Mouse (Mus musculus): ENCODE data around the gene Rhob. TPM values are rescaled to one million over a fixed set of nuclear protein-coding genes. Genes with fewer than 3 reads are reported as not detected.
A peak's percentile ranks its signal among the peaks of the same experiment; 100 is the strongest.
"Not testable (repeated sequence)": the region's sequence is repeated elsewhere in the genome, so short reads cannot be mapped to it uniquely, and the experiment has no call there.

Gene Rhob
- total RNA-seq, 2 experiments from 2014 or later: 165 to 172 TPM

DNA sequence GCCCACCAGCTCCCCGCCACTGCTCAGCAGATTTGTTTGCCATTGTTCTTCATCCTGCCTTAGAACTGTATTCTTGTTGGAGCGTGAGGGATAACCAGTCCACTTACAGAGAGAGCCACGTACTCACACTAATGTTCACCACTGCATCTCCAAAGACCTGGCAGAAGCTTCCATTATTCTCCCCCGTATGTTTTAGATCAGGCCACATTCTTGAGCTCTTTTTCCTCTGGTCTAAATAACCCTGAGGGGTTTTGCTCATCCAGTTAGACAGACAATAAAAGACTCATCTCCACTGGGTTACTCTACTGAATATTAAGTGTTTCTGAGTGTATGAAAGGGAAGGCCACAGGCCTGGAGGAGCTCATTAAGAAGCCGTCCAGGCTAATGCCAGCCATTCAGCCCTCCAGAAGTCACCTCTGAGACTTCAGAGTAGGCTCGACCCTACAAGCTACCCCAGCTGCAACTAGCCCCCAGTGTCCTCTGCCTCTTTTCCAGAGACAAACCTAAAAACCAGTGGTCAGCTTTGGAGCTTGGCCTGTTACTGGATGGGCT, 24.9 kb downstream of the Rhob start:
- no peak for DNase-seq

DNA sequence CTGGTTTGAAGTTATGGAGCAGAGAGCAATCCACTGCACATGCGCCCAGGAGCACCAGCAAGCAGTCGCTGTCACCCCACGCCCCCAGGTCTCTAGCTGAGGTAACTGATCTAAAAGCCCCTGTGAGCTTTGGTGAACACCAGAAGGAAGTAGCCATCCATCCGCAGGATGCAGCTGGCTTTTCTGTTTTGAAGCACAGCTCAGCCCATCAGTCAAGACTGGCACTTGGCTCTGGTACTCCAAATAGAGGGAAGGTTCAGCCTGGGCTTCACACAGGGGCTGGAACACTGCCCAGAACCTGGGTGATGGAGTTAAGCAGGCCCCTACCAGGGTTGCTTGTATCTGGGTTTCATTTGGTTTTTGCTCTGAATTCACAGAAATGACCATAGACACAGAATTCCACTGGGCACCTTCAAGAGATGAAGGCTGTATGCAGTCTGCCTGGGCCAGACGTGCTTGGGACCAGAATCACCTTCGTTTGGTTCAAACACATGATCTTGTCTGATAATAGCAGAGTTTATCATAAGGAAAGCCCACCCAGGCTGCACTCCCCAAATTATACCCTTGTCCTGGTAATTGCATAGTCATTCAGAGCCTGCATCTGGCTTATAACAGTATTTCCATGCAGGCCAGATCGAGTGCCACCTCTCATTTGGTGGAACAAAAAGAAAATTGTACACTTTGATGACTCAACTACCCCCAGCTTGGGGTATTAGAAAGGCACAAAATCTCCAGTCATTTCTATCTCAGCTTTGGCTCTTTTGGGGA, 27.0 kb downstream of the Rhob start:
- DNase-seq: no peak

DNA sequence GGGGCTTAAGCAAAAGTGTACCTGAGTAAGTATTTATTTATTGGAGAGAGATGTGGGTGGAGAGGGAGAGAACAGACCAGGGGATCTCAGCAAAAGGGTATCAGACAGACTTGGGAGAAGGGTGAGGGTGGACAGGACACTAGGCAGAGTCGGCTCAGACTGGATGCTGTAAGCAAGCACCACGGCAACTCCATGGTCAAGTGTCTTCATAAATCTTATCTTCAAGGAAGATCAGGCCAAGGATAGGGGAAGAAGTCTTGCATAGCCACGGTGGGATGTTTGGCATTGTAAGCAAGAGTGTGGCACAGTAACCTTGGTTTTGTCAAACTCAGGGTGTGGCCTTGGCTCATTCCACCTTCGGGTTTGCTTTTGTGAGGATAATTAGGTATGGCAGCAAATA, 27.8 kb downstream of the Rhob start:
- DNase-seq: no peak

DNA sequence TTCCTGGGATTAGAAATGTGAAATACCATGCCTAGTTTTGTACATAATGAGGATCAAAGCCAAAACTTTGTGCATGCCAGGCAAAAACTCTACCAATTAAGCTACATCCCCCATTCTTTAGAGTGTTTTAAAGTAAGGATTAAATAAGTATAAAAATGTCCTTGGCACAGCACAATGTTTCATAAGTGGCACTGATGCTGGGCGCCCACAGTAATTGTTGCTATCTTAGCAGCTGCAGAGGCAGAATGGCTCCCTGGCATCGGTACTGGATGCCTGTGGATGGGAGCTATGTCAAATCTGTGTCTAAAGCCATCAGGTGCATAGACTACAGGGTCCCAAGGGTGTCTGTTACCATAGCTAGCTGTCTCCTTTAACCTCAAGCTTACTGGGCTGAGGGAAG, 28.8 kb downstream of the Rhob start:
- no peak for DNase-seq

DNA sequence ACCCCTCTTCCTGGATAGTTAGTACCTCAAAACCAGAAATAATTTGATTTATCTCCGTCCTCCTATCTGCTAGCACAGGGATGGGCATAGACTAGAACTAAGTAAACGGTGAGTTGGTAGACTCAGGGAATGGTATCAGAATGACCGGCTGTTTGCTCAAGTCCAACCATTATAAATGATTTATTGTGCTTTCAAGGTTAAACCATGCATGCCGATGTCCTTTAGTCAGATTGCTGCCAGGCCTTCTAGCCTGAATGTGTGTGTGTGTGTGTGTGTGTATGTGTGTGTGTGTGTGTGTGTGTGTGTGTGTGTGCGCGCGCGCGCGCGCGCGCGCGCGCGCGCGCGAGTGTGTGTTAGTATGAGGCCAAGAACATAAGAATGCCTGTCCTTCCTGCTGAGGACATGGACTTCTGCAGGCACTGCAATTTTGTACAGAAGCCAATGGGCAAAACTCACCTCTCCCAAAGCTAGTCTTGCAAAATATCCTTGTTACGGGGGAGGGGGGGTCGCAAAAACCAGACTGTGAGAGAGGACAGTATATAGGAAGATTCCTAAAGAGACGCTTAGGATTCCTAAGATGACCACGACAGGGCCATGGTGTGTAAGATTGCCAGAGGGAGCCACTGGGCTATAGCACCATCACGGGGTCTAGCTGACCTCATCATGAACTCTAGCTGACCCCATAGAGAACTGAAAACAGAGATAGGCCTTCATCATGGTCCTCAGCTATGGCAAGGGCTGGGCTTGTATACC, 29.9 kb downstream of the Rhob start:
- DNase-seq: no peak

DNA sequence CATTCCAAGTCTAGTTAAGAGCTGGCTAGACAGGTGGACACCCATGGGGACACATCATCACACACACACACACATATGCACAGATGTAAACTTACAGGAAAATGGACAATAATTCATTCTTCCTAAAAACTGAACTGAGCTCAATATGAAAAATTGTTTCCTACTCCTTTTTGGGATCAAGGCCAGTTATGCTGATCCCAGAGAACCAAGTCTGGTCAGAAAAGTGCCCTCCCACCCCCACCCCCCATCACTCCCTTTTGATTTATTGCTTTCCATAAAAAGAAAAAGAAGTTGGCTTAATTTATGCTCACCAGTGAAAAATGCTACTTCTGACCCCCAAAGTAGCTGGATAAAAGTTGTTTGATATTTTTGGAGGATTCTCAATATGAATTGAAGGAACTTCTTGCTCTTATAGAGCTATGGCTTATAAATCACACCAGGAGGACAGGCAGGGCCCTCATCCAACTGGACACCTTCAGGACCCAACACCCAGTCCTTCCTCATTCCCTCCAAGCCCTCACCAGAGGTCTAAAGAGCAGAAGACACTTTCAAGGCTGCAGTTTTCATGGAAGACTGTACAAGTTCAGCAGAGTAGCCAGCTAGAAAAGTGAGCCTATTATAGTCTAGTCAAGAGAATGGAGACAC, 31.5 kb downstream of the Rhob start:
- no peak for DNase-seq

DNA sequence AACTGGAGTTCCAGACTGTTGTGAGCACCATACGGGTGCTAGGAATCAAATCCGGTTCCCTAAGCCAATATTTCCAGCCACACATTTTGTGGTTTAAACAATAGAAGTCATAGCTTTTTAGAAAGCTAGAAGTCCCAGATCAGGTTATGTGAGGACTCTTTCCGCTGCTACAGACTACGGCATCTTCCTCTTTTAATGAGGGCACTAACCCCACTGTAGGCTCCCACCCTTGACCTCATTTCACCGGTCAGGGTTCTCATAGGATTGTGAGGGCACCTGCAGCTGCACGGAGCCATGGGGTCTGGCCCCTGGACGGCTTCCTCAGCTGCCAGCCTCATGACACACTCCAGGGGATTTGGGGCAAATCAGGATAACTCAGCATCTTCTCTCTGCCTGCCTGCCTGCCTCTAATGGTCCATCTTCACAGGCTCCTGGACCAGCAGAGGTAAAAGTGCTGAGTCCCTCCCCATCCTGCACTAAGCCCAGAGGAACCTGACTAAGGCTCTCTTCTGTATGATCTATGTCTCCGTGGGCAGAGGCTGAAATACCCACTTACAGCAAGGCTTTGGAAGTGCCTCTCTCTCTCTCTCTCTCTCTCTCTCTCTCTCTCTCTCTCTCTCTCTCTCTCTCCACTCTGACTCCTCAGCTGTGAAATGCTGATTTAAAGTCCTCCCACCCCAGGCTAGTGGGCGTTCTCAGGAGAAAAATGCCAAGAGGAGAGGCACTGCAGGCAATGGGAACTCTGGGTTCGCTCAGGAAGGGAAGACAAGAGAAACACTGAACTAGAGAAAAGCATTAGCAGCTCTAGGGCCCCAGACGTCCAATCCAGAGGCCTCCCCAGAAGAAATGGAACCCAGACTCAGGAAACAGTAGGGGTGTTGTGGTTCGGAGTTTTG, 32.5 kb downstream of the Rhob start:
- DNase-seq: no peak

DNA sequence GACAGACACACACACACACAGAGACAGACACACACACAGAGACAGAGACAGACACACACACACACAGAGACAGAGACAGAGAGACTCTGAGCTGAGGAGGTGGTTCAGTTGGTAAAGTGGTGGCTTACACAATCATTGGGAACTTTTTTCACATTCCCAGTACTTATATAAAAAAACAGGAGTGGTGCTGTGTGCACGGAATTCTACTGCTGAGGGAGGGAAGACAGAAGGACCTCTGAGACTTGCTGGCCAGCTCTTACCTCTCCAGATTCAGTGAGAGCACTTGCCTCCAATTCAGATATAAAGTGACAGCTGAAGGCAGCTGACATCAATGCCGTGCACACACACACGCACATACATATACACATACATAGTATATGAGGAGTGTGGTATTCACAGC, 34.1 kb downstream of the Rhob start:
- no peak for DNase-seq

DNA sequence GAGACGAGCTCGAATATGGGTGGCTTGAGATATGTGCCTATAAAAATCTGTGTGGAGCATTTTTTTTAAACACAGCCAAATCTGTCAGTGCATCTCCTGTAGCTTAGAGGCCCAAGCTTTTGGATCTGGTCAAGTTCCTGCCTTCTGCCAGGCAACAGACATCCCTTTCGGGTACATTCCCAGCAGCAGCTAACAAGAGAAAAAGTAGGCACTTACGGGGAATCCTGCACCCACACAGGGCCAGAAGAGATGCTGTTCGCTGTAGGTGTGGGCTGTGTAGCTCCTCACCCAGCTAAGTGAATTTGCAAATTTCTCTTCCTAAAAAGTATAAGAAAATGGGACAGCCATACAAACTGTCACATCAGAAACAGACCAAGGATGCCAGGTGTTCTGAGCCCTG, 34.8 kb downstream of the Rhob start:
- DNase-seq: no peak

DNA sequence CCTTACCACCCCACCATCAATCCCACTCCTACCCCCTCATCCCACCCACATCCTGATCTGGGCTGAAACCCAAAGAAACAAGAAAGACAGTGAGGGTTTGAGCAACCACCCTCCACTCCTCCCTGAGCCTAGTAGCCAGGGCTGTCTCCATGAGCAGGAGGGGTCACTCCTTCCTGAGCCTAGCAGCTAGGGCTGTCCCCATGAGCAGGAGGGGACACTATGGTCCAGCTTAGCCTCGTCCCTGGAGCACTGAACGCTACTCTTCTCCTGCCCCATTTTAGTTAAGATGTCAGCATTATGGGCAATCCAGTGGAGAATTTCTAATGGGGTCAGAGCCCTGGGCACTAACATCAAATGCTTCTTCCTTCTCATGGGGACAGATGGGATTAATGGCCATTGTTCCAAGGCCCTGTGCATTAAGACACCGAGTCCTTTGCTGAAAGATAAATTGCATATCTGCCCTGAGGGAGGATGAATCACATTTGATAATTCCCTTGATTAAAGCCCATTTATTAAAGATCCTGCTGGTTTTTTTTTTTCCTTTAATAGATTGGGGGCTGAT, 36.1 kb downstream of the Rhob start:
- no peak for DNase-seq

DNA sequence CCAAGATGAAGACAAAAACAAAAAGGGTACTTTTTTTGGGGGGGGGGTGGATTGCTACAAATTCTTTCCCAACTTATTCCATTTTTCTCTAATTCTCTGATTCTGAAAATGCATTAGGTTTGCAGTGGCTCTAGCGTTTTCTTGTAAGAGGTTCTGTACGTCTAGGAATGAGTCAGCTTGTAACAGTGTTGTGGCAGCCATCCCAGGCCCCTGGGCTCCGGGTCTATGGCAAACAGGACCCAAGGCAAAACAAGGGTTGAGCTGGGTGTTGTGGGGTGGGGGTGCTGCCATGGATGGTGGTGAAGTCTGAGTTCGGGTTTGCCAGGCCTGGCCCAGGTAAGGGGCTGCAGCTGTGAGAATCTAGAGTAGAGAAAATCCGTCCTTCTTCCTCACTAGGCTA, 37.3 kb downstream of the Rhob start:
- DNase-seq: no peak

DNA sequence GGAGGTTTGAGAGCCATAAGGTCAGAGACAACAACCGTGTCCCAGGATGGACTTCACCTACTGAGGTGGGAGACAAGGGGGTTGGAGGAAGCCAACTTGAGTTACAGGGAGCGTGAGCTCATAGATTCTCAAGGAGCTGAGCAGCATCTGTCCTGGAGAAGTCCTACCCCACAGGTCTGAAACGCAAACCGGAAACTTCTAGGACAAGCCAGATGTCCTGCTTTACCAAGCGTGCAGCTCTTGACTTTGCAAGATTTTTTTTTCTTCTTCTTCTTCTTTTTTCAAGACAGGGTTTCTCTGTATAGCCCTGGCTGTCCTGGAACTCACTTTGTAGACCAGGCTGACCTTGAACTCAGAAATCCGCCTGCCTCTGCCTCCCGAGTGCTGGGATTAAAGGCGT, 38.2 kb downstream of the Rhob start:
- DNase-seq: not testable (repeated sequence)

DNA sequence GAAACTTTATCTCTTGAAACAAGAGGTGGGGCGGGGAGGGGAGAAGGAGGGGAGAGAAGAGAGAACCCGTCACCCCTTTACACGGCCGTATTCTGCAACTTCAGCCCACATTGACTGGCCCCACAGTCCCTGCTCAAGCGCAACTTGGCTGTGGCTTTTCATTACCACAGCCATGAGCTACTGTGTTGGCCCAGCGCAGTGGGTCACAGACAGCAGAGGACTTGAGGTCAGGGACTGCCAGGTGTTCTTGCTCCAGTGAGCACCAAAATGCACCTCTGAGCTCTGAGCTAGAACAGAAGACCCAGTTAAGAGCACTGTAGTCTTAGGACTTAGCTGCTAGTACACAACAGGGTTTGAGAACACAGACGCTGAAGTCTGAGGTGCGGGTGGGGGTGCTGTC, 41.4 kb downstream of the Rhob start:
- DNase-seq: no peak

DNA sequence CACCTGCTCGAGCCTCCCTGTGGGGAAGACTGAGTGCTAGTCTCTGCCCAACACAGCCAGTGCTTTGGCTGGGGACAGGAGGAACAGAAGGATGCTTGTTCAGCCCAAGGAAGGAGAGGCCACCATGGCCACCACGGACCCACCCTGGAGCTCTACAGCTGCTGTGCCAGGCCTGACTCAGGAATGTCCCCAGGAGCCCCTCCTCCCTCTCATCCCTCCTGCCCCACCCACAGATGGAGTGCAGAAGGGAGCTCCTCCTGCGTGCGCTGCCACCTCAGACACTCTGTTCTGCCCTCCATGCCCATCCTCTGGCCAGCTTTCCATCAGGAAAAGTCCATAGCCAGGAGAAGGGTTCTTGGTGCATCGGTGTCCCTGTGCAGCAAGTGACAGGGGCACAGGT, 42.8 kb downstream of the Rhob start:
- DNase-seq: no peak

DNA sequence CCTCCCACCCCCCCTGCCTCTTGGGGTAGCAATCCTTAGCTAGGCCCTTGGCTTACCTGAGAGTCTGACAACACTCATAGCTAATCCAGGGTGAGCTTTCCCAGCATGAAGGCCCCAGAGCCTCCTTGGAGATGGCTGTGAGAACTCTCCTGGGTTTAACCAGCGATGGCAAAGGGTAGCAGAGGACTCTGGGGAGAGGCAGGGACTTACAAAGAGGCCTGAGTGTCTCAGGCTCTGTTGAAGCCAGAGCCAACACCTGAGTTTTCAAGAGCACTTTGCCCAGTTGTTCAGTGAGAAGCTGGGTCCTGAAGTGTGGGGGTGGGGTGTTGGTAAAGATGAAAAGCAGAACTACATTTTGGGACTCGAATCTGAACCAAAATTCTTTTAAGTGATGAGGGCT, 44.8 kb downstream of the Rhob start:
- no peak for DNase-seq

DNA sequence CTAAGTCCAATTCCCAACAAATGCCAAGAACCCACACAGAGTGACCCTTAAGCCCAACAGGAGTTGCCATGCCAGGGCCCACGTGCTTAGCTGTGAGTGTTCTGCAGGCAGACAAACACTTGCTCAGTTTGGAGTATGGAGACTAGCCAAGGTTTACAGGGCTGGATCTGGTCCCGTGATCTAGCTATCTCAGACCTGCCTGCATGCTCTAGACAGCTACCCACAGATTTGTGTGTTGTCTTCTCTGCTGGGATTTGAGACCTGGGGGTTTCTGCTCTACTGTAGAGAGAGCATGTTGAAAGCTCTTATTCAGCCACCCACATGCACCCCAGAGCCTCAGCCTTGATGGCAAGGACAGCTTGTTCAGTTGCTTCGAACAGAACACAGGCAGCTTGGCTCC, 45.3 kb downstream of the Rhob start:
- peak; percentile 78 to 81 for DNase-seq

DNA sequence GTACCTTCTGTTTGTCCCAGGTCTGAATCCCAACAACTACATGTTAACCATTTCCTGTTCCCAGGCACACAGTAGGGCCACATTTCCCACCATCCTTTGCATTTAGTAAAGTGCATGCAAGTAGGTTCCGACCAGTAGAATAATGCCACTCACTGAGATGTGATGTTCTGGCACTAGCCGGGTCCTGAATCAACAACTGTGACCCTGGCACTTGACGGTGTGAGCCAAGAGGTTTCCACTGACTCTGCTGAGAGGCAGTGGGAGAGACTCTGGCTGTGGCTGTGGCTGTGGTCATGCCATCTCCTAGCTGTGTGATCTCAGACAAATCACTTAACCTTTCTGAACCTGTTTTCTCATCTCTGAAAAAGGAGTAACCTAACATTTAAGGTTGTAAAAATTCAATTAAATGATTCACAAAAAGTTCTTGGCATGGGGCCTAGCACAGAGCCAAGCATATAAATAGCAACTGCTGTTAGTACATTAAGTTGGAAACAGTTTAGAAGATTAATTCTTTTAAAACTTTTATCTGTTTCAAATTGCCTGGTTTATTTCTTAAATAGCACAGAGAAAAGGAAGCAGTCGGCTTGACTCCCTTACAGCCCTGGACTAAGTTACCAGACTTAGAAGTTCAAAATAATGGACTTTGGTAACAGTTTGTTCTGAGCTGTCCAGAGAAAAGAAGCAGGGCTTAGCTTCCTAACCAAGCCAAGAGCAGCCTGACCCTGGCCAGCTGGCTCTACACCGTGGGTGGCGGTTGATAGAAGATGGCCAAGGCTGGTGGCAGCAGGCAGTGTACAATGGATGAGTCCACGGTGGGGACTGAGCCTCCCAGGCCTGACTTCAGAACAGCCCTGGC, 46.8 kb downstream of the Rhob start:
- DNase-seq: peak; percentile 69 to 83

DNA sequence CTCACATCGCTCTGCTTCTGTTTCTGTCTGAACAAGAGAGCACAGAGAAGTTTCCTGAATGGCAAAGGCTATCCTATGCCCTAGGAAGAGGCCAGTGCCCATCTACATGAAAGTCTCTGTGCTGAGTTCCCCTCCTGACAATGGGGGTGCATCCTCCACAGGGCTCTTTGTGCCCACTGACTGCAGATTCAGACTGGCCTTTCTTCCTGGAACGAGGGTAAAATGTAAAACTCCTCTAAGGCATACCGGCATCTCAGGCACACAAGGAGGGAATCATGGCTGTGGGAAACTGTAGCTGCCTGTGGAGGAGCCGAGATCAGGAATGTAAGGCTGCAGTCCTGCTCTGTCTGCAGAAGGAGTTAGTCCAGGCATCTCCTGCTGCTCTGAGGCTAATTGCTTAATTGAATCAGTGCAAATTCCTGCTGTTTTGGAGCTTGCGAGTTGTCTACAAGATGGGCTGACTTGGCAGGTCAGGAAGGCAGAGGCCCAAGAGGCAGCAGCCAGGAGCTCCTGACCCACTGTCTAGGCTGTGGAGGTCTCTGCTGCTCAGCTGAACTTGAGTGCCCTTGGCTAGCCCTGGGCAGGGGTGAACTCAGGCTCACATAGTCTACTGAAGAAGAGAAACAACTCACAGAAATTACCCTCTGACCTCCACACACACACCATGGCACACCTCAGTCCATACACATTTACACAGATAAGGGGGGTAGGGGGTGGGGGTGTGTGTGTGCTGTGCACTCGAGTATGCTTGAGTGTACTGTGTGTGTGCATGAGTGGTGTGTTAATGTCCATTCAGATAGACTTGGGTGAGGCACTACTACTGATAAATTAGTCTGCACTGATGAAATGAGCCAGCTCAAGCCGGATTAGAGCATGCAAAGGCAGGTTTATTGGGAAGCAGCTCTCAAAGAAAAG, 48.0 kb downstream of the Rhob start:
- no peak for DNase-seq

DNA sequence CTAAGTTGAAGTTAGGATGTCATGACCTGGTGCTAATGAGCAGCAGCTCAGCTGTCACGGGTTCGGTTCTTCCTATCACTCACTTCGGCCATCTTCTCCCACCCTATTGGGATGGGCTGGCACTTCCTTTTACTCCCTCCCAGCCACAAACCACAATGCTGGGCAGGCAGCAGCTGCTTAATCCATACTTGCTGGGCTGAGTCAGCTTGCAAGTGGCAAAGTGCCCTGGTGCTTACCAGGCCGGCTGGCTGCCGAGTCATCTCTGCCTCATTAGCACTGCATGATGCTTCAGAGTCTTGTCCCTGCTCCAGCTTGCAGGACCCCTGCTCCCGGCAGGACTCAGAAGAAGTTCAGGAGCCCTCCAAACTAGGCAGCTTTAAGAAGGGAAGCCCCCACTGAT, 49.2 kb downstream of the Rhob start:
- DNase-seq: peak in 1 of 2 experiments; percentile 64

DNA sequence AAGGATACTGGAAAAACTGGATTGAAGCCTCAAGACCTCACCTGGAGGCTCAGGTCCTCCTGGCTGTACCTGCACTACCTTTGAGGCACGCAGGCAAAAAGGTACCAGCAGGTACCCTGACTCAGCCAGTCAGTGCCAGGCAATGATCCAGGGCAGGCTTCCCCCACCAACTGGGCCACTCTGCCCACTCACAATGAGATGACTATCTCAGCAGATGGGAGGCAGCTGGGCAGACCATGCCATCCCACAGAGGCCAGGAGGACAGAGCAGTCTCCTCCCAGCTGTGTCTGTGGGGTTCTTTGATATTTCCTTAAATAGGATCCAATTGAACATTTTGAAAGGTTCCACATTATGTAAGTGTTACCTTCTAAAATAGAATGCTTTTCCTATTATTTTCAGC, 49.8 kb downstream of the Rhob start:
- no peak for DNase-seq
